Mouse (Mus musculus) thymus, postnatal 10 days (tissue): ENCODE data around the gene Gm47189.
"Not testable (repeated sequence)": the region's sequence is repeated elsewhere in the genome, so short reads cannot be mapped to it uniquely, and the experiment has no call there.

Experiments used
- DNase-seq, 2 experiments: peaks; one replicate each; pipeline ENCODE4 v3.0.0; 2021; ENCODE audit warnings: low spot score in 2 of 2

Gene Gm47189

GRCm38 (mm10) chr14:41772341-41772740, at the start of gene Gm47189:
Gene Gm47189, minus strand, starts transcription at chr14:41772441.
- not testable (repeated sequence) for DNase-seq

- DNase-seq, result peak; percentile 2
These were observed 16.3 kb downstream of the Gm47189 start for GRCm38 (mm10) chr14:41755931-41756330.

GRCm38 (mm10) chr14:41750514-41750913, 21.7 kb downstream of the Gm47189 start, which contains the start of gene Gm7929:
Gene Gm7929, minus strand, starts transcription at chr14:41750614.
- DNase-seq, result not testable (repeated sequence)

GRCm38 (mm10) chr14:41723437-41723836, 48.8 kb downstream of the Gm47189 start:
- not testable (repeated sequence) for DNase-seq

GRCm38 (mm10) chr14:41717180-41717579, 55.1 kb downstream of the Gm47189 start:
- DNase-seq, result not testable (repeated sequence)
